Mouse (Mus musculus): Measurements from ENCODE around the gene Mrps18b. TPM values are rescaled to one million over a fixed set of nuclear protein-coding genes. Genes with fewer than 3 reads are reported as not detected.
A peak's percentile ranks its signal among the peaks of the same experiment; 100 is the strongest.

Mrps18b gene
- polyA plus RNA-seq, 1 experiment from 2014 or later, result 87.6 TPM

DNA sequence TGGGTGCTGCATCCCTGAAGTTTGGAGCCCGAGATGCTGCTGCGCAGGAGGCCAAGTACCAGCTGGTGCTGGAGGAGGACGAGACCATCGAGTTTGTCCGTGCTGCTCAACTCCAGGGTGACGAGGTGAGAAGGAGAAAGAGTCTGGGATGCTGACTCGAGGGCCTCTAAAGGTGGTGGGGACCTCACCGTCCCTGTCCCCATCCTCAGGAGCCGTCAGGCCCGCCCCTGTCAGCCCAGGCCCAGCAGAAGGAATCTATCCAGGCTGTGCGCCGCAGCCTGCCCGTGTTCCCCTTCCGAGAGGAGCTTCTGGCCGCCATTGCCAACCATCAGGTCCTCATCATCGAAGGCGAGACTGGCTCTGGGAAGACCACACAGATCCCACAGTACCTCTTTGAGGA lies 33.3 kb downstream of the Mrps18b start:
- no peaks in the 10 kb centered on the region for H3K9me3 ChIP-seq (replicated peaks)
- 91% methylated on average over 17 of the region's 17 CpGs for WGBS
- H3K27ac ChIP-seq, result no peak overlapping the region
- H3K27me3 ChIP-seq (ENCODE audit: low read depth, poor library complexity, severe bottlenecking), result no peaks in the 10 kb centered on the region
- no peak overlapping the region for H3K4me3 ChIP-seq
- peaks cover 68% of the 10 kb centered on the region for H3K36me3 ChIP-seq
- H3K4me1 ChIP-seq, result peaks cover 12% of the 10 kb centered on the region
- no peak for DNase-seq (ENCODE audit: low spot score)

- peak; percentile 98 for DNase-seq (ENCODE audit: low spot score)
- no peaks in the 10 kb centered on the region for H3K9me3 ChIP-seq (replicated peaks)
- peaks cover 12% of the 10 kb centered on the region for H3K4me1 ChIP-seq
- 6% methylated on average over 66 of the region's 66 CpGs for WGBS
- peak within 1 kb of the TSS; percentile 86 for H3K27ac ChIP-seq
- peaks cover 58% of the 10 kb centered on the region for H3K36me3 ChIP-seq
- H3K27me3 ChIP-seq (ENCODE audit: low read depth, poor library complexity, severe bottlenecking), result no peaks in the 10 kb centered on the region
- peak within 1 kb of the TSS; percentile 98 for H3K4me3 ChIP-seq
Measured at GRCm38 (mm10) chr17:35879245-35880057, 36.7 kb downstream of the Mrps18b start, which contains the start of gene Dhx16. Gene Dhx16 (plus strand): TSS chr17:35879819.

DNA sequence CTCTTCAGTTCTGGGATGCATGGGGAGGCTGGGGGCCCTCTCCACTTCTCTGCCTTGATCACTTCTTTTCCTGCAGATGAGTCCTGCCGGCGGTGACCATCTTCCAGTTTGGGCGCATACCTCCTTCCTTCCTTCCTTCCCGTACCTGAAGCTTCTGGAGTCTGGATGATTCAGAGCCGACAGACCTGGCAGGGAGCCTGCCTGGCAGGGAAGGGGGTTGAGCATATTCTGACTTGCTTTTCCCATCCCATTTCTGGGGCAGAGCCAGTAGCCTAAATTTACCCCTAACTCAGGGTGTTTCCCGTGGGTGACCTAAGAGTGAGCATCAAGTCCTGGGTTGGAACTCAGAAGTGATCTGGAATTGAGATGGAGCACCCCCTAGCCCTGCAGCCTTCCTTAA lies 41.5 kb downstream of the Mrps18b start:
- no peak overlapping the region for H3K27ac ChIP-seq
- peaks cover 64% of the 10 kb centered on the region for H3K36me3 ChIP-seq
- 86% methylated on average over 6 of the region's 6 CpGs for WGBS
- H3K4me1 ChIP-seq, result peaks cover 25% of the 10 kb centered on the region
- no peak for DNase-seq (ENCODE audit: low spot score)
- no peak overlapping the region for H3K4me3 ChIP-seq
- no peaks in the 10 kb centered on the region for H3K27me3 ChIP-seq (ENCODE audit: low read depth, poor library complexity, severe bottlenecking)
- H3K9me3 ChIP-seq (replicated peaks), result no peaks in the 10 kb centered on the region

DNA sequence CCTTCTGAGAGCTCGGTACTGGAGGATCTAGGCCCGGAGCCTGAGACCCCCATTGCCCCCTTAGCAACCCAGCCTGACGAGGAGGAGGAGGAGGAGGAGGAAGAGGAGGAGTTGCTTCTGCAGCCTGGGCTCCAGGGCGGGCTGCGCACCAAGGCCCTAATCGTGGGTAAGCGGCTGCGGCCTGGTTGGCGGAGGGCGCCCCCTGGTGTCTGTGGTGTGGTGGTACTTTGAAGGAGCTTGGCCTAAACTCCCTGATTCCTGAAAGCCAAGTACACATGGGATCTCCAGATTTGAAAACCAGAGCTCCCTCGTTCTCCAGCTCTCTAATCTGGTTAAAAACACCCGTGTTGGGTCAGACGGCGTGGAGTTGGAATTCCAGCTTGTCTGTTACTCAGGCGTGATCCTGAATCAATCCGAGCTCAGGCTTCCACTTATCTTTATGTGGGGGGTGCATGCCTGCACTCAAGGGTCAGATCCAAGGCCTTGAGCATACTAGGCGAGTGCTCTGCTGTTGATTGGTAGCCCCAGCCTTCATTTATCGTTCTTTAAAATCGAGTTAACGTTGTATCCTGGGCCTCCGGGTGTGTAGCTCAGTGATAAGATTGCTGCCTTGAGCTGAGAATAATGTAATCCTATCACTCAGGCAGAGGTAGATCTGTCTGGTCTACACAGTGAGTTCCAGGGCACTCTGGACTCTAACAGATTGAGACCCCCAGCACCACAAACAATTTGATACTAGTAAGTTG lies 42.2 kb downstream of the Mrps18b start:
- Histone ChIP-seq H3K36me3 (peaks cover 64% of the 10 kb centered on the region), H3K27me3 (ENCODE audit: low read depth, poor library complexity, severe bottlenecking) (no peaks in the 10 kb centered on the region), H3K9me3 (replicated peaks) (no peaks in the 10 kb centered on the region), H3K4me1 (peaks cover 33% of the 10 kb centered on the region), H3K4me3 (peak overlapping the region; percentile 9; the same call in 1 of the 2 replicates), H3K27ac (peak overlapping the region; percentile 54; the same call in 1 of the 2 replicates)
- DNase-seq (ENCODE audit: low spot score), result peak; percentile 95
- WGBS, result 34% methylated on average over 21 of the region's 21 CpGs

GRCm38 (mm10) chr17:35870884-35871696 lies 45.1 kb downstream of the Mrps18b start:
- Histone ChIP-seq H3K36me3 (peaks cover 64% of the 10 kb centered on the region), H3K27me3 (ENCODE audit: low read depth, poor library complexity, severe bottlenecking) (no peaks in the 10 kb centered on the region), H3K4me1 (peaks cover 58% of the 10 kb centered on the region), H3K27ac (peak overlapping the region; percentile 97), H3K4me3 (peak overlapping the region; percentile 73), H3K9me3 (replicated peaks) (no peaks in the 10 kb centered on the region)
- DNase-seq (ENCODE audit: low spot score), result peak; percentile 44
- WGBS, result 86% methylated on average over 8 of the region's 8 CpGs

GRCm38 (mm10) chr17:35870151-35870883 lies 45.9 kb downstream of the Mrps18b start:
- H3K27me3 ChIP-seq (ENCODE audit: low read depth, poor library complexity, severe bottlenecking), result no peaks in the 10 kb centered on the region
- no peaks in the 10 kb centered on the region for H3K9me3 ChIP-seq (replicated peaks)
- H3K27ac ChIP-seq, result peak overlapping the region; percentile 97
- no peak for DNase-seq (ENCODE audit: low spot score)
- WGBS, result 66% methylated on average over 9 of the region's 9 CpGs
- peaks cover 59% of the 10 kb centered on the region for H3K36me3 ChIP-seq
- peak overlapping the region; percentile 73 for H3K4me3 ChIP-seq
- H3K4me1 ChIP-seq, result peaks cover 65% of the 10 kb centered on the region

DNA sequence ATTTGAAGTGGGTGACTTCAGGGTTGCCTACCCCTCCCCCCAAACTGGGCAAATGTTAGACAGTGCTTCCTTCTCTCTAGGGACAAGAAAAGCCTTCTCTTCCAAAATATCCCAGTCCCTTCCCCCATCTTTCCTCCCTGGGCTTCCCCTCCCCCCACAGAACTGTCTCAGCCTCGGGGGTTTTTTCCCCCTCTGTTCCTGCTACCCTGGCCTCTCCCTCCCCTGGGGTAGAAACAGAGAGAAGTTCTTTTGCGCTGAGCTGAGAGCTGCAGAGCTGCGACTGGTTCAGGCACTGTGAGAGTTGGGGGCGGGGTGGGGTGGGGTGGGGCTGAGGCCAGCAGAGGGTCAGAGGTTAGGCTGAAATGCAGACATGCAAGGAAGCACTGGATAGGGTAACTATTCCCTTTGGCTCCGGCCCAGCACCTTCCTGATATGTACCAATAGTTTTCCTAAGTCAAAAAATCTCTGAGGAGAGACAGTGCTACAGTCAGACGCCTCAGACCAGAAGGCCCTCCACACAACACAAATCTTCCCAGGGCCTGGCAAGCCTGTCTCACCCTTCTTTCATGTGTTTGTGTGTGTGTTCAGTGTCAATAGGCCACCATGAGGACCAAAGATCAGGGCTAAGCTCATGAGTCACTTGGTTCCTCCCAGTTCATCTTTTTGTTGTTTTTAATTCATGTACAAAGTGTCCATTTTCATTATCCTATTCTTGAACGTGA lies 46.7 kb downstream of the Mrps18b start:
- 8% methylated on average over 7 of the region's 7 CpGs for WGBS
- Histone ChIP-seq H3K4me3 (peak overlapping the region; percentile 73), H3K27me3 (ENCODE audit: low read depth, poor library complexity, severe bottlenecking) (no peaks in the 10 kb centered on the region), H3K4me1 (peaks cover 73% of the 10 kb centered on the region), H3K27ac (peak overlapping the region; percentile 97), H3K36me3 (peaks cover 52% of the 10 kb centered on the region), H3K9me3 (replicated peaks) (no peaks in the 10 kb centered on the region)
- peak; percentile 50 for DNase-seq (ENCODE audit: low spot score)

GRCm38 (mm10) chr17:35868961-35869345 lies 47.2 kb downstream of the Mrps18b start:
- Histone ChIP-seq H3K36me3 (peaks cover 52% of the 10 kb centered on the region), H3K27ac (peak overlapping the region; percentile 97), H3K4me3 (peak overlapping the region; percentile 73), H3K9me3 (replicated peaks) (no peaks in the 10 kb centered on the region), H3K4me1 (peaks cover 76% of the 10 kb centered on the region), H3K27me3 (ENCODE audit: low read depth, poor library complexity, severe bottlenecking) (no peaks in the 10 kb centered on the region)
- 6% methylated on average over 7 of the region's 7 CpGs for WGBS
- no peak for DNase-seq (ENCODE audit: low spot score)

DNA sequence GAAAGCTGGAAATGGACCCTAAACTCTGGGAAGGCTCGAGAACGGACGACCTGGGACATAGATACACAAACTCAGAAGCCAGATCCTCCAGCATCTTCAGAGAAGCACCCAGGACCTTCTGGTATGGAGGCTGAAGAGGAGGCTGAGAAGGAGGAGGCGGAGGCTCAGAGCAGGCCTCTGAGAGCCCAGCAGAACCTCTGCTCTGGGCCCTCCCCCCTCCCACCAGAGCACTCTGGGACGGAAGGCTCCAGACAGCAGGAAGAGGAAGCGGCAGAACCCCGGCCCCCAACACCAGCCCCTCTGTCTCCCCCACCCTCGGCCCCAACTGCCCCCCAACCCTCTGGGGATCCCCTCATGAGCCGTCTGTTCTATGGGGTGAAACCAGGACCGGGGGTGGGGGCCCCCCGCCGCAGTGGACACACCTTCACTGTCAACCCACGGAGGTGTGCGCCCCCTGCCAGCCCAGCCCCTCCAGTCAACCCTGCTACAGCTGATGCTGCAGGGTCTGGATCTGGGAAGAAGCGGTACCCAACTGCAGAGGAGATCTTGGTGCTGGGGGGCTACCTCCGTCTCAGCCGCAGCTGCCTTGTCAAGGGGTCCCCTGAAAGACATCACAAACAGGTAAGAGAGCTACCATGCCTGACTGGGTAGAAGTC lies 47.9 kb downstream of the Mrps18b start:
- Histone ChIP-seq H3K9me3 (replicated peaks) (no peaks in the 10 kb centered on the region), H3K4me1 (peaks cover 73% of the 10 kb centered on the region), H3K27ac (peak overlapping the region; percentile 97), H3K36me3 (peaks cover 52% of the 10 kb centered on the region), H3K4me3 (peak overlapping the region; percentile 73), H3K27me3 (ENCODE audit: low read depth, poor library complexity, severe bottlenecking) (no peaks in the 10 kb centered on the region)
- WGBS, result 53% methylated on average over 17 of the region's 17 CpGs
- no peak for DNase-seq (ENCODE audit: low spot score)

GRCm38 (mm10) chr17:35866911-35867890 lies 49.0 kb downstream of the Mrps18b start:
- Histone ChIP-seq H3K36me3 (peaks cover 49% of the 10 kb centered on the region), H3K27me3 (ENCODE audit: low read depth, poor library complexity, severe bottlenecking) (no peaks in the 10 kb centered on the region), H3K27ac (peak overlapping the region; percentile 97), H3K4me3 (peak overlapping the region; percentile 73), H3K4me1 (peaks cover 69% of the 10 kb centered on the region), H3K9me3 (replicated peaks) (no peaks in the 10 kb centered on the region)
- DNase-seq (ENCODE audit: low spot score), result peak; percentile 56
- 13% methylated on average over 26 of the region's 26 CpGs for WGBS
